Mouse (Mus musculus) kidney, adult 2 months (tissue): Measurements from ENCODE around the gene St3gal4.

Experiments used
- CTCF ChIP-seq: fragments of 200-500 bp; conservative IDR thresholded peaks from 2 replicates; pipeline ENCODE4 v1.5.1; 2011; ENCODE audit warnings: low read depth, mild to moderate bottlenecking, control low read depth, low read length, moderate library complexity, mixed read lengths; ENCODE audit not compliant: insufficient read depth, insufficient read length
- POLR2A ChIP-seq: fragments of 200-500 bp; IDR thresholded peaks from one replicate; pipeline ENCODE4 v1.6.1; 2011; ENCODE audit warnings: low read depth, low read length, control low read depth

GRCm38 (mm10) chr9:35110051-35110450 is 9.0 kb downstream of the St3gal4 start:
- TF ChIP-seq CTCF (no peak), POLR2A (no peak)
